Mouse (Mus musculus): ENCODE data around the gene 1110065P20Rik.

GRCm38 (mm10) chr4:124824967-124825366, 26.0 kb downstream of the 1110065P20Rik start:
- no peak for TF ChIP-seq CTCF (IDR thresholded peaks at IDR 0.05; ENCODE audit: insufficient read depth, low read length)
- no peak for TF ChIP-seq POLR2A (IDR thresholded peaks at IDR 0.05; ENCODE audit: borderline replicate concordance, extremely low read depth, low read depth, low read length)
